Mouse (Mus musculus) megakaryocyte, embryonic 14.5 days (primary cell): ENCODE measurements at regions not wholly inside any gene's neighbourhood (a gene's known extent, or its start where the extent isn't known, plus 50 kb on each side); places are given as distances from the start of the nearest gene placed in this dataset.

Experiments used
- FLI1 ChIP-seq: IDR thresholded peaks from 2 replicates; pipeline ENCODE4 v1.6.1; 2012; ENCODE audit warnings: low read length, inconsistent platforms, mixed read lengths
- GATA1 ChIP-seq: IDR thresholded peaks from 3 replicates; pipeline ENCODE4 v1.6.1; 2012; ENCODE audit warnings: mixed read lengths, low read length, inconsistent platforms, borderline replicate concordance

- TF ChIP-seq GATA1, result no peak
- no peak for TF ChIP-seq FLI1
Measured at GRCm38 (mm10) chr9:118382532-118382931, 95.5 kb upstream of the Eomes start.
